Mouse (Mus musculus): ENCODE results near the gene Optn. TPM values are rescaled to one million over a fixed set of nuclear protein-coding genes. Genes with fewer than 3 reads are reported as not detected.
"Not testable (repeated sequence)": the region's sequence is repeated elsewhere in the genome, so short reads cannot be mapped to it uniquely, and the experiment has no call there.

The Optn gene
- 28.7 and 36.9 TPM in 2 replicates for polyA plus RNA-seq (2015; fragmentation: Nextera tagmentation; extraction: Ambion mirVana)

DNA sequence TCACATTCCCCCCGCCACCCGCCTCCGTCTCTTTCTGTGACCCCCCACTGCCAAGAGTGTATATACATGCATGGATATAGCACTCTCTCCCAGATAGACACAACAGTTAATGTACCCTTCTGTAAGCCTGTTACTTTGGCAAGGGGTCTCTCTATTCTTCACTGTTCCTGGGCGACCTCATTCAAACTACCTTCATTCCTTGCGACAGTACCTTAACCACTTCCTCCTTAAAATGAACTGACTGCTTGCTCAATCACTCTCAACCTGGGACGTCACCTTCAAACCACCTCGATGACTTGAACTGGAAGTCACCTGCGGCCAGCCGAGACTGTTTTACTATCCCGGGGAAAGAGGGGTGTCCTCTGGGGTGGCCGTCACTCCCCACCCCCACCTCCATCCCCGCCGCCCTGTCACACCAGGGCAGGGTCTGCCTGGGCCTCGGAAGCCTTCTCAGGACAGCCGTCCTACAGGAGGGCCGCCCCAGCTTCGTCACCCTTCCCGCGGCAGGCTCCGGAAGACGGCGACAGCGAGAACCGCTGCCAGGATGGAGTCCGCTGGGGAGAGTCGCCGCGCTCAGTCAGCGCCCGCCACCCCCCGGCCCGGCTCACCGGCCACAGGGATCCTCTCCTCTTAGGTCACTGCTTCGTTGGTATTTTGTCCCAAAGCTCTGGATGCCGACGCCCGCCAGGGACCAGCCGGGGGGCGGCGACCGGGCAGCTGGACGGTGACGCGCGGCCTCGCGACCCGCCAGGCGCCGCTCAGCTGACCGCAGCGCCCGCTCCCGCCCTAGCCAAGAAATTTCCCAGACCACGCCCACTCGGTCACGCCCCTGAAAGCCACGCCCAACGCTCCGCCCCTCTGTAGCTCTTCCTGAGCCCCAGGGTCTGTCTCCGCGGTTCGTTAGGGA lies at the start of gene Optn:
Gene Optn, minus strand, starts transcription at position 753 of the 907 bp plus-strand sequence.
- no peaks in the 10 kb centered on the region for H3K27me3 ChIP-seq (replicated peaks; ENCODE audit: control insufficient read depth, insufficient read depth, low read length)
- peak within 1 kb of the TSS; percentile 81 for H3K9ac ChIP-seq (ENCODE audit: low read depth, low read length)
- peak within 1 kb of the TSS; percentile 95 for H3K4me2 ChIP-seq (ENCODE audit: low read depth, low read length)
- peaks cover 8% of the 10 kb centered on the region for H3K4me1 ChIP-seq (ENCODE audit: control insufficient read depth, insufficient read depth, low read length)
- no peaks in the 10 kb centered on the region for H3K36me3 ChIP-seq (ENCODE audit: control insufficient read depth, insufficient read depth, low read length)
- peak within 1 kb of the TSS; percentile 70 for H3K4me3 ChIP-seq (ENCODE audit: low read length)
- peak within 1 kb of the TSS; percentile 84 for H3K27ac ChIP-seq (ENCODE audit: low read length)
- H3K9me3 ChIP-seq (ENCODE audit: control insufficient read depth, low read length) = no peaks in the 10 kb centered on the region
- WGBS = 3% methylated on average over 62 of the region's 63 CpGs
- peak; percentile 91 for ATAC-seq

DNA sequence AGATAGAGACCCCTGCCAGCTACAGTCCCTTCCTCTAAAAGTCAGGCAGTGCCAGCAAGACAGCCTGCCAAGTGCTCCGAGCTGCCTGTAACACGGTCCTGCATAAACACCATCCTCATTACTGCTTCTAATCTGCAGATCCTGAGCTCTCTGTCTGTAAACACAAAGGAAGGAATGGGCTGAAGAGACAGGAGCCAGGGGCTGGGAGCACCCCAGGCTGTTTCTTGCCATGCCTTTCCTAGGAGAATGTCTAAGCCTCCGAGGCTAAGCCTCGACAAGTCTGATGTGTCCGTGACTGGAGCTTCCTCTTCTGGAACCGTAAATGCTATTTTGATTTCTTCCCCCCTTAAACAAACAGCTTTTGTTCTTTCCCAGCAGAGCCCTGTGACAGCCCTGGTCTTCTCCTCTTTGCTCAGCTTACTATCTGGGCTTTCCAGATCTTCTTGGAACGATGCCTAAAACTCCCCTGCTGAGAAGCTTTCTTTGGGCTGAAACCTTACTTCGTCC lies 49.0 kb upstream of the Optn start:
- Histone ChIP-seq H3K36me3 (ENCODE audit: control insufficient read depth, insufficient read depth, low read length) (no peaks in the 10 kb centered on the region), H3K27me3 (replicated peaks; ENCODE audit: control insufficient read depth, insufficient read depth, low read length) (no peaks in the 10 kb centered on the region), H3K4me1 (ENCODE audit: control insufficient read depth, insufficient read depth, low read length) (peaks cover 8% of the 10 kb centered on the region), H3K27ac (ENCODE audit: low read length) (peak overlapping the region; percentile 14; the same call in 1 of the 2 replicates), H3K4me2 (ENCODE audit: low read depth, low read length) (no peak overlapping the region), H3K9me3 (ENCODE audit: control insufficient read depth, low read length) (no peaks in the 10 kb centered on the region), H3K4me3 (ENCODE audit: low read length) (no peak overlapping the region), H3K9ac (ENCODE audit: low read depth, low read length) (no peak overlapping the region)
- no peak; the same call in 1 of the 2 replicates for ATAC-seq
- WGBS = 18% methylated on average over 8 of the region's 8 CpGs

DNA sequence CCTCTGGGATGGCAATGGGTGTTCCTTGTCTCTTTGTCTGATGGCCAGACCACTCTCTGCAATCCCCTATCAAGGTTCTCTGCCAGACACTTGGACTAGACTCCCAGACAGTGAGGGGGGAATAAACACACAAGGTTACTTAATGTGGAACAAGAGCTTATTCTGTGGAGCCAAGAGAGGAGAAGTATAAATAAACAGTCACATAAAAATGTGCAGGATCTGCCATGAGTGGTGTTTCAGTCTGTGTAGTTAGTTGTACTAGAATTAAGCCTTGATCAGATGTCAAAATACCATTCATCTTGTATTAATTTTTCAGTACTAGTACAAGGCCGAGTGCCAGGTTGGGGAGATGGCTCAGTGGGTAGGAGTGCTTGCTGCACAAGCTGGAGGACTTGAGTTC lies 39.0 kb upstream of the Optn start:
- H3K9ac ChIP-seq (ENCODE audit: low read depth, low read length) = no peak overlapping the region
- no peaks in the 10 kb centered on the region for H3K27me3 ChIP-seq (replicated peaks; ENCODE audit: control insufficient read depth, insufficient read depth, low read length)
- peaks cover 5% of the 10 kb centered on the region; the same call in 1 of the 2 replicates for H3K9me3 ChIP-seq (ENCODE audit: control insufficient read depth, low read length)
- no peak overlapping the region for H3K4me3 ChIP-seq (ENCODE audit: low read length)
- ATAC-seq = no peak
- no peaks in the 10 kb centered on the region for H3K36me3 ChIP-seq (ENCODE audit: control insufficient read depth, insufficient read depth, low read length)
- H3K4me1 ChIP-seq (ENCODE audit: control insufficient read depth, insufficient read depth, low read length) = peaks cover 3% of the 10 kb centered on the region; the same call in 1 of the 2 replicates
- no peak overlapping the region for H3K4me2 ChIP-seq (ENCODE audit: low read depth, low read length)
- 38% methylated on average over 1 of the region's 1 CpGs for WGBS
- no peak overlapping the region for H3K27ac ChIP-seq (ENCODE audit: low read length)

DNA sequence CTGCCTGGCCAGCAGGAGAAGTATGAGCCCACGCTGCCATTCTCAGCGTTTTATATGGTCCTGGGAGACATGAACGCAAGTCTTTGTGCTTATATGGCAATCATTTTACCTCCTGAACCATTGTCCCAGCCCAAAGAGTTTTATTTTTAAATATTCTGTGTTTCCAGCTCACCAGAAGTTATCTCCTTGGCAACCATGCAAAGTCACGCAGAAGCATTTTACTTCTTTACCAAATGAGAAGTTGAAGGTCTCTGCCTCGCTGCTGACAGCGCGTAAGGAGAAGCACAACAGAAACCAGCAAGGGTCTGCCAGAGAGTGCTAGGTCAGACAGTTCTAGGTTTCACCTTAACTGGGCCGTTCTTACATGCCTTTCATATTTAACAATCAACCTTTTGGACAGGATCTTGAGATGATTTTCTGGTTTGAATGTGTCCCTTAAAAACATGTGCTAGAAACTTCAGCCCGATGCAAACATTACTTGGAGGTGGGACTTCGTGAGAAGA lies 37.9 kb upstream of the Optn start:
- Histone ChIP-seq H3K4me3 (ENCODE audit: low read length) (no peak overlapping the region), H3K9me3 (ENCODE audit: control insufficient read depth, low read length) (peaks cover 4% of the 10 kb centered on the region; the same call in 1 of the 2 replicates), H3K9ac (ENCODE audit: low read depth, low read length) (no peak overlapping the region), H3K4me2 (ENCODE audit: low read depth, low read length) (no peak overlapping the region), H3K36me3 (ENCODE audit: control insufficient read depth, insufficient read depth, low read length) (no peaks in the 10 kb centered on the region), H3K27ac (ENCODE audit: low read length) (no peak overlapping the region), H3K27me3 (replicated peaks; ENCODE audit: control insufficient read depth, insufficient read depth, low read length) (no peaks in the 10 kb centered on the region), H3K4me1 (ENCODE audit: control insufficient read depth, insufficient read depth, low read length) (peaks cover 6% of the 10 kb centered on the region; the same call in 1 of the 2 replicates)
- ATAC-seq = no peak
- 80% methylated on average over 10 of the region's 10 CpGs for WGBS

DNA sequence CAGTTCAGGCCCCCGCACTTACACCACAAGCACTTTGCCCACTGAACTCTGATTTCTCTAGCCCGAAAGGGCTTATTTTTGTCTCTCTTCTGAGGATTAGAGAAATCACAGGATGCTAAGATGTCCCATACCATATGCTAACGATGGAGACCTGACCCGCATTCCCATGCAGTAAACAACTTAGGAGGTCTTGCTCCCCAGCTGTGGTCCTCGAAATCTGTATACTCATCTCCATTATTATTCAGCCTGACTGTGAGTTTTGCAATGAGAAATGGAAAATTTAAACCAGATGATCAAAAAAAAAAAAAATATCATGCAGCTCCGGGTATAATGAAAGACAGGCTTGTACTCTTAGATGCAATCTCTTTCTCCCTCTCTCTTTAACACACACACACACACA lies 35.3 kb upstream of the Optn start:
- no peaks in the 10 kb centered on the region for H3K36me3 ChIP-seq (ENCODE audit: control insufficient read depth, insufficient read depth, low read length)
- 69% methylated on average over 6 of the region's 6 CpGs for WGBS
- no peak for ATAC-seq
- no peak overlapping the region for H3K9ac ChIP-seq (ENCODE audit: low read depth, low read length)
- no peak overlapping the region for H3K27ac ChIP-seq (ENCODE audit: low read length)
- H3K9me3 ChIP-seq (ENCODE audit: control insufficient read depth, low read length) = no peaks in the 10 kb centered on the region
- H3K4me1 ChIP-seq (ENCODE audit: control insufficient read depth, insufficient read depth, low read length) = peaks cover 6% of the 10 kb centered on the region; the same call in 1 of the 2 replicates
- no peak overlapping the region for H3K4me3 ChIP-seq (ENCODE audit: low read length)
- no peaks in the 10 kb centered on the region for H3K27me3 ChIP-seq (replicated peaks; ENCODE audit: control insufficient read depth, insufficient read depth, low read length)
- no peak overlapping the region for H3K4me2 ChIP-seq (ENCODE audit: low read depth, low read length)

DNA sequence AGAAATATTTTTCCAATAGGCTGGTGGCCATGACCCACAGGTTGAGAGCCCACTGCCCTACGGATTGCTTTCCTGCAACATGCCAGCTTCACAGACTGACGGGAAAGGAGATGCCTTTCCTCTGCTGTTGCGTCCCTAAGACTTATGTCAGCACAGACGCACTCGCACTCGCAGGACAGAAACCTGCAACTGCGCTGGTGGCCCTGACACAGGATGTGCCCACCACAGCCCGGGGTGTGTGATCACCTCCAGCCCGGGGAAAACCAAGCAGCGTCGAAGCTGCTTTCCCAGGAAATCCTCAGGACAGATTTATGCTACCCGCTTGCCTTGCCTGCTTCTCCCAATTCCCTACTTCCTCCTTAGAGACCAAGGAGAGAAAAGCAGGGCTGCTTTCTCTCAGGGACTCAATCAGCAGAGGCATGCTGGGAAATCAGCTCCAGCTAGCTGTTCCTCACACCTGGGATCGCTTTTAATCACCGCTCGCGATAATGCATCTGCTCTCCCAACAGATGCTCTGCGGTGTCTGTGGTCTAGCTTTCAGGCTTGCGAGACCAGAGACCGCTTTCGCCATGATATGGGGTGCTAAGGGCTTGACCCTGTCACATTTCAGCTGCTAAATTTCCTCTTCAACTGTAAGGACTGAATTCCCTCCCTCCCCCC lies 34.1 kb upstream of the Optn start:
- H3K4me2 ChIP-seq (ENCODE audit: low read depth, low read length) = peak overlapping the region; percentile 49
- ATAC-seq = peak; percentile 44; the same call in 1 of the 2 replicates
- no peaks in the 10 kb centered on the region for H3K27me3 ChIP-seq (replicated peaks; ENCODE audit: control insufficient read depth, insufficient read depth, low read length)
- no peaks in the 10 kb centered on the region for H3K36me3 ChIP-seq (ENCODE audit: control insufficient read depth, insufficient read depth, low read length)
- no peaks in the 10 kb centered on the region for H3K9me3 ChIP-seq (ENCODE audit: control insufficient read depth, low read length)
- peak overlapping the region; percentile 18; the same call in 1 of the 2 replicates for H3K4me3 ChIP-seq (ENCODE audit: low read length)
- peaks cover 6% of the 10 kb centered on the region; the same call in 1 of the 2 replicates for H3K4me1 ChIP-seq (ENCODE audit: control insufficient read depth, insufficient read depth, low read length)
- 17% methylated on average over 20 of the region's 20 CpGs for WGBS
- H3K9ac ChIP-seq (ENCODE audit: low read depth, low read length) = peak overlapping the region; percentile 45
- no peak overlapping the region for H3K27ac ChIP-seq (ENCODE audit: low read length)

DNA sequence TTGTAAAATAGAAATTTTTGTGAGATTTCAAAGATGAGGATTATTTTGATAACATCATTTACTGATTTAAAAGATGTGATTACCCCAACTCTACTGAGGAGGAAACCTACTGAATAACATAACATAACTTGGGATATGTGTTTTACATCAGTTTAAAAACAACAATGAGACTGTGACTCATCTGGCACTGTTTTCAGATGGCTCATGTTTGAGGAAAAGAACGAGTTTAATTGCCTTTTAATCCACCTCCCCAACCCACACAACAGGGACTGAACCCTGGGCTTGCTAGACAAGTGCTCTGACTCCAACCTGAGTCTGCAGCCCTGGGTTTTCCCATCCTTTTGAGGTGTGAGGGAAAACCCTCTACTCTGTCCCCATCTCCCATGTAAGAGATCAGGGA lies 31.5 kb upstream of the Optn start:
- no peaks in the 10 kb centered on the region for H3K9me3 ChIP-seq (ENCODE audit: control insufficient read depth, low read length)
- WGBS = 19% methylated on average over 1 of the region's 1 CpGs
- no peak overlapping the region for H3K4me2 ChIP-seq (ENCODE audit: low read depth, low read length)
- no peaks in the 10 kb centered on the region for H3K27me3 ChIP-seq (replicated peaks; ENCODE audit: control insufficient read depth, insufficient read depth, low read length)
- ATAC-seq = no peak
- no peak overlapping the region for H3K4me3 ChIP-seq (ENCODE audit: low read length)
- H3K27ac ChIP-seq (ENCODE audit: low read length) = no peak overlapping the region
- no peaks in the 10 kb centered on the region for H3K36me3 ChIP-seq (ENCODE audit: control insufficient read depth, insufficient read depth, low read length)
- peaks cover 6% of the 10 kb centered on the region; the same call in 1 of the 2 replicates for H3K4me1 ChIP-seq (ENCODE audit: control insufficient read depth, insufficient read depth, low read length)
- no peak overlapping the region for H3K9ac ChIP-seq (ENCODE audit: low read depth, low read length)

DNA sequence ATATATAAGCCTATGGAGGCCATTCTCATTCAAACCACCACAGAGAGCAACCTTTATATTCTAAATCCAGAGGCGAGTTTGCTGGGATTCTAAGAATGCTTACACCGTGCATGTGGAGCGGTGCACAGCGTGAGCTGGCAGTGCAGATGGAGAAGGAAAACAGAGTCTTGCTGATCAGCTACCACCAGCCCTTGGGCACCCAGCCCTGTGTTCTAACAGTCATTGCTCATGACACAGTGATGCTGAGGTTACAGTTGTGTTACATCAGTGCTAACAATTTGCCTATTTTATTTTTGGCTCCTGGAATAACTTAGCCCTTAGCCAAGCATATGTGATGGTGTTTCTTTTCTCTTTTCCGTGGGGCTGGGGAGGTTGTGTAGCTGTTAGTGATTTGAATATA lies 31.0 kb upstream of the Optn start:
- H3K27ac ChIP-seq (ENCODE audit: low read length) = no peak overlapping the region
- H3K36me3 ChIP-seq (ENCODE audit: control insufficient read depth, insufficient read depth, low read length) = no peaks in the 10 kb centered on the region
- H3K4me3 ChIP-seq (ENCODE audit: low read length) = no peak overlapping the region
- no peaks in the 10 kb centered on the region for H3K9me3 ChIP-seq (ENCODE audit: control insufficient read depth, low read length)
- peaks cover 6% of the 10 kb centered on the region; the same call in 1 of the 2 replicates for H3K4me1 ChIP-seq (ENCODE audit: control insufficient read depth, insufficient read depth, low read length)
- WGBS = 90% methylated on average over 5 of the region's 5 CpGs
- ATAC-seq = no peak
- no peak overlapping the region for H3K4me2 ChIP-seq (ENCODE audit: low read depth, low read length)
- H3K27me3 ChIP-seq (replicated peaks; ENCODE audit: control insufficient read depth, insufficient read depth, low read length) = no peaks in the 10 kb centered on the region
- H3K9ac ChIP-seq (ENCODE audit: low read depth, low read length) = no peak overlapping the region

DNA sequence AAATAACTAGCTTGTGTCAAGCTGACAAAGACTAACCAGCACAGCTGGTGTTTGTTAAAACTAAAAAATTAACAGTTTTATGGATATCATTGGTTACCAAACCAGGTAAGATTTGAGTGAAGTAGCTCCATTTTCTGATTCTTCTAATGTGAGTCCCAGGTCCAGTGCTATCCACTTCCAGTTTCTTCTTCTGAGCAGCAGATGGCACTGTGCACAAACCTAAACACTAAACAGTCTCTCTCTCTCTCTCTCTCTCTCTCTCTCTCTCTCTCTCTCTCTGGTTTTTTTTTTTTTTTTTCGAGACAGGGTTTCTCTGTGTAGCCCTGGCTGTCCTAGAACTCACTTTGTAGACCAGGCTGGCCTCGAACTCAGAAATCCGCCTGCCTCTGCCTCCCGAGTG lies 26.5 kb upstream of the Optn start:
- not testable (repeated sequence) for H3K27me3 ChIP-seq (replicated peaks; ENCODE audit: control insufficient read depth, insufficient read depth, low read length); H3K4me2 ChIP-seq (ENCODE audit: low read depth, low read length); H3K27ac ChIP-seq (ENCODE audit: low read length); H3K4me1 ChIP-seq (ENCODE audit: control insufficient read depth, insufficient read depth, low read length); H3K36me3 ChIP-seq (ENCODE audit: control insufficient read depth, insufficient read depth, low read length); H3K4me3 ChIP-seq (ENCODE audit: low read length); H3K9me3 ChIP-seq (ENCODE audit: control insufficient read depth, low read length); H3K9ac ChIP-seq (ENCODE audit: low read depth, low read length)
- 0 out of 2 replicates have a peak, but pooled peaks have one; percentile 46 for ATAC-seq
- 97% methylated on average over 2 of the region's 4 CpGs for WGBS
